Mouse (Mus musculus) cerebellum, adult 11 months (tissue): ENCODE data around the gene Runx3.
"Not testable (repeated sequence)": the region's sequence is repeated elsewhere in the genome, so short reads cannot be mapped to it uniquely, and the experiment has no call there.

Experiments used
- DNase-seq: peaks from one replicate; pipeline ENCODE4 v3.0.0; 2022

Runx3 gene

GRCm38 (mm10) chr4:135177568-135177967, 57.1 kb downstream of the Runx3 start:
- DNase-seq = no peak

GRCm38 (mm10) chr4:135179077-135179481, 58.6 kb downstream of the Runx3 start:
- DNase-seq = no peak

GRCm38 (mm10) chr4:135181819-135182218, 61.4 kb downstream of the Runx3 start:
- no peak for DNase-seq

GRCm38 (mm10) chr4:135184277-135184676, 63.8 kb downstream of the Runx3 start:
- not testable (repeated sequence) for DNase-seq

GRCm38 (mm10) chr4:135189452-135190008, 69.1 kb downstream of the Runx3 start:
- DNase-seq = no peak

GRCm38 (mm10) chr4:135190364-135190763, 69.9 kb downstream of the Runx3 start:
- DNase-seq = no peak

- DNase-seq = no peak
These were observed 70.7 kb downstream of the Runx3 start for GRCm38 (mm10) chr4:135191185-135191584.

- no peak for DNase-seq
These were observed 71.2 kb downstream of the Runx3 start for GRCm38 (mm10) chr4:135191604-135192003.

GRCm38 (mm10) chr4:135192841-135193240, 72.4 kb downstream of the Runx3 start:
- no peak for DNase-seq

GRCm38 (mm10) chr4:135197857-135198256, 77.4 kb downstream of the Runx3 start:
- DNase-seq = no peak

GRCm38 (mm10) chr4:135201771-135202170, 81.3 kb downstream of the Runx3 start:
- DNase-seq = no peak

- no peak for DNase-seq
These were observed 82.8 kb downstream of the Runx3 start for GRCm38 (mm10) chr4:135203279-135203678.

GRCm38 (mm10) chr4:135203806-135204560, 83.5 kb downstream of the Runx3 start:
- no peak for DNase-seq

GRCm38 (mm10) chr4:135204666-135205065, 84.2 kb downstream of the Runx3 start:
- DNase-seq = no peak

GRCm38 (mm10) chr4:135205254-135205653, 84.8 kb downstream of the Runx3 start:
- no peak for DNase-seq

GRCm38 (mm10) chr4:135205711-135206600, 85.5 kb downstream of the Runx3 start:
- peak; percentile 49 for DNase-seq

- DNase-seq = no peak
These were observed 89.4 kb downstream of the Runx3 start for GRCm38 (mm10) chr4:135209846-135210245.

- peak; percentile 25 for DNase-seq
These were observed 99.2 kb downstream of the Runx3 start for GRCm38 (mm10) chr4:135219652-135220051.

GRCm38 (mm10) chr4:135220641-135221040, 100.2 kb downstream of the Runx3 start:
- DNase-seq = no peak

- no peak for DNase-seq
These were observed 101.4 kb downstream of the Runx3 start for GRCm38 (mm10) chr4:135221632-135222407.

- no peak for DNase-seq
These were observed 103.4 kb downstream of the Runx3 start for GRCm38 (mm10) chr4:135223808-135224207.

- DNase-seq = no peak
These were observed 105.7 kb downstream of the Runx3 start for GRCm38 (mm10) chr4:135226008-135226667.
